Mouse (Mus musculus): ENCODE measurements around the gene Gm27027. TPM values are rescaled to one million over a fixed set of nuclear protein-coding genes. Genes with fewer than 3 reads are reported as not detected.

Gm27027 gene
- total RNA-seq, 2 experiments from 2014 or later, result not detected

DNA sequence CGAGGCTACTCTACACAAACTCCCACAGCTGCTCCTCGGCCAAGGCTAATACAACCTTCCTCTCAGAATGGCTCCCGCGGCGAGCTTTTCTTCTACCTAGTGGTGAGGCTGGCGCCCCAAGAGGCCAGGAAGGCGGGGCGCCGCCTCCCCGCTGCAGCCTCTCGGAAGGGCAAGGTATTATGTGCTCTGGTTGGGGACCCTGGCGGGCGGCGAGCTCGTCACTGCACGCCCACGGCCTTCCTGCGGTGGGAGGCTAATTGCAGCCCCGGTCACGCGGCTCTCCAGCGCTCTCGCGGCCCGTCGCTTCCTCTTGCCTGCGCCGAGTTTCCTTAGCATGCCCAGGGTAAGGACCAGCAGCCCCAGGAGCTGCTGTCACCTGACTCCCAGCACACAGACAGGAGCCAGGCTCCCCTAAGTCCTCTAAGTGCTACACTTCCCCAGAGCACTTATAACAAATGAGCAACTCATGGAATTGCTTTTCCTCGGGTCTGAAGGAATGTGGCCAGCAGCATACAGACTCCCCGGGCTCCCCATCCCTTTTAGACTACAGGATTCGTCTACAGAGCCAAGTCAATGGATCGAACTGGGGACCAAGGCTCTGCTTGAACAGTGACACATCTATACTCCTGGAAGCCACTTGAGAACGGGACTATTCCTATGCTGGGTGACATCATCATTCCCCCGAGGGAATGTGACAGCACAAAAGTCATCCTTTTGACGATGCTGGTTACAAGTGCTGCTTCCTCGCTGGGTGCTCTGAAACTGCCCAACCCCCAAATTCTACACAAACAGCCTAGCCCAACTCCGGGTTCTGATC, 19.5 kb downstream of the Gm27027 start:
- peak in 1 of 2 experiments; percentile 36 for DNase-seq (ENCODE audit: low spot score in 2 of 2)

DNA sequence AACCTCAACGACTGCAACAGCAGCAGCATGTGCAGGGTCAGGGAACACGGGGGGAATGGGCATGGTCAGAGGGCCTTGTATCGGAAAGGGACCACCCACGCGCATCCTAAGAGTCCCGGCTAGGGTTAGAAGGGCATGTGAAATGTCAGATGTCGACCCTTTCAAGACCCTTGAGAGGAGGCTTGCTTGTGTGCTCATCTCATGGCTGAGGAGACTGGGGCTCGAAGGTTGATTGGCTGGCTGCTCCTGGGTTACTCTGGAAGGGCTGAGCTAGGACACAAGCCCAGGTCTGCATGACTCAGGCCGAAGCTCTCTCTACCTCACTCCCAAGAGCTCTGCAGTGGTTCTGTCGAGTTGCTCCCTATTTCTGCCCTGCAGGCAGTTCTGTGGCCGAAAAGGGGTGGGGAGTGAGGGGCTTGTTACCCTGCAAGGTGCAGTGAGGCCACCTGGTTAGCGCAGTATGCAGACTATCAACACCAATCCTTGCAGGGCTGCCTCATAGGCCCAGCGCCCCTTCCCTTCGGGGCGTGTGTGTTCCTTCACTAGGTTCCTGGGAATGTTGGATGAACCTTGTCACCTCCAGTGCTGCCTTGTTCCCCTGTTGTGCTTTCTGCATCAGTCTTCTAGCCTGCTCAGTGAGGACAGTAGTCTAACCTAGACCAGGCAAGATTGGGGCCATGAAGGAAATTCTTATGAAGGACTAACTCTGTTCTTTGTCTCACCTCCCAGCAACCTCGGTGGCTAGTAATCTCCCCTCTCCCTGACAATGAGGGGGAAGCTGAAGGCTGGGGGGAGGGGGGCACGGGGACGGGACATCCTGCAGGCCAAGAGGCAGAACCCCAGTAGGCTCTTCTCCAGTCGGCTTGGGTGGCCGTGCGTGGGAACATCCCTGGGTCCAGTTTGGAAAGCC, 20.4 kb downstream of the Gm27027 start:
- DNase-seq (ENCODE audit: low spot score in 2 of 2), result no peak

DNA sequence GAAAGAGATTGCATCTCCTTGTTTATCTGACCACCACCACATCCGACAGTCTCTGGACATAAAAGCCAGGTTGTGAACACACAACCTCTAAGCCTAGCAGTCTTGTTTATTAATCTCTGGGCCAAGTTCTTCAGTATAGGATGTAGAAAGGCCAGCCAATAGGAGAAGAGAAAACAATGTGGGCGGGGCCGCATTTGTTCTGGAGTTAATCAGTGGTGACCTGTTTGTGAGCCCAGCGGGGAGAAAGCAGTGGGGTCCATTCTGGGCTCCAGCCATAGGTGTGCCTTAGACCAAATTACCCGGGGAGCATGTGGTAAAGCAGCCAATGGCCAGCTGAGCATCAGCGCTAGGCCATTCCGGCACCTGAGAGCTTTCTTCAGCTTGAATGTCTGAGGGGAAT, 21.1 kb downstream of the Gm27027 start:
- no peak for DNase-seq (ENCODE audit: low spot score in 2 of 2)

DNA sequence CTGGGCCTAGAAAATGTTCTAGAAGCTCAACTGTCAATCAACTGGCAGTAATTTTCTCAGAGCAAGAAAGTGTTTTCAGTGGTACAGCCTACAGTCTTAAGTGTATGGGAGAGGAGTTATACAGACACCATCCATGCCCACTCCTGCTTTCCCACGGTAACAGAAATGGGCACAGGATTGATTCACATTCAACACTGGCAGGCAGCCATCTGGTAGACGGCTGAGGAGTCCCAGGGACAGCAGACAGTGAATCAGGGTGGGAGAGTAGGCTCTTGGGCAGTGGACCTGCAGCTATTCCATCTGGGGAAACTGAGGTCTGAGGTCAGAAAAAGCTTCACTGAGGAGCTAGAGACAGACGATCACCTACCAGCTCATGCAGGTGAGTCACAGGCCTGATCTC, 24.5 kb downstream of the Gm27027 start:
- no peak for DNase-seq (ENCODE audit: low spot score in 2 of 2)

DNA sequence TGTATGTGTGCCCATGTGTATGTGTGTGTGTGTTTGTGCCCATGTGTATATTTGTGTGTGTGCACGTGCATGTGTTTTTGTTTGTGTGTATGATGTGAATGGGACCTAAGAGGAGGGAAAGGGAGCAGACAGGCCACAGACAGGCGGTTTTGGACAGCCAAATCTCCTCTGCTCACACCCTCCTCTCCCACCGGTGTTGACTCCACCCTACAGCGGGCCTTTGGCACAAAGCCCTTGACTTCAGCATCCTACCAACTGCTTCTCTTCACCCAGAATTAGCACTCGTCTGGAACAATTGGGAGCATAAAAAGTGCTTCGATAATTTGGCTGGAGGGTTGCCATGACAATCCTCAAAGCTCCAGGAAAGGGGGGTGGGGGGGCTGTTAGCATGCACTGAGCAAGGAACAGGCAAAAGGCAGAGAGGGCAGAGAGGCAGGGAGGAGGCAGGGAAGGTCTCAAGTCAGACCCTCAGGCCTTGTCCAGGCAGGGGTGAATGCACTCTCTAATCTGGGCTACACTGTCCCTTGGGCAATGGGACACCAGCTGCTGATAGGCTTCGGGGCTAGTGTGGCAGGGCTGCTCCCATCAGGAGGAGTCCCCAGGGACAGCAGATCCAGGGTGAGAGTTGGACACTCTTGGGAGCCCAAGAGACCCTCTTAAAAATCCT, 31.5 kb downstream of the Gm27027 start:
- peak; percentile 58 to 72 for DNase-seq (ENCODE audit: low spot score in 2 of 2)

DNA sequence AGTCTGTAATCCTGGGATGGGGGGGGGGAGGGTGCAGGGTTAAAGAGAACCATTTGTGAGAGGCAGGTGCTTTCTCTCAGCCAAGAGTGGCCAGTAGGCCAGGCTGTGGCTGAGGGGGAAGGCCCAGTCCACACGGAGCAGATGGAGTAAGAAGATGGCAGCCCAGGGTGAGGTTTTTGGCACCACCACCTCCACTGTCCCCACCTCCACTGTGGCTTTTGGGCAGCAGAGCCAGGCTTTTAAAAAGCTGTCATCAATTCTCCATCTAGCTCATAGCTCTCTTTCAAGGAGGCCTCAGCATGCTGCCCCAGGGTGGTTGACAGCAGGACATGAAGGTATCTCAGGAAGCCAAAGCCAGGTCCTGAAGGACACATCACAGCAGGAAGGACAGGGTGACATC, 32.4 kb downstream of the Gm27027 start:
- no peak for DNase-seq (ENCODE audit: low spot score in 2 of 2)

DNA sequence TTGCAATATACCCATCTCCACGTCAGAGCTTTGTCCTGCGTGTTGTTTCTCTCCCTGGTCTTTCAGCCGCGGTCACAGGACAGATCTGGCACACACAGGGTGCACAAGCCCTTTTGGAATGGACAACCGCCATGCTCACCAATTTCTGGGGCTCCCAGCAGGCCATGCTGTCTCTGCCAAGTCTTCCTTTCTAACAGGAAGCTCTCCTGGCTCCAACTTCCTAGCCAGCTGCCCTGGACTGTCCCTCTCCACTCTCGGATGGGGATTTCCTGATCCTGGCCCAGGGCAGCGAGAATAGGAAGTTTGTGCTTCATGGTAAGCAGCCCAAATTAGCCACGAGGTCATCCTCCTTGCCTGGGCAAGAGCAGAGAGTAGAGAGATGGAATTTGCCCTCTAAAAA, 34.4 kb downstream of the Gm27027 start:
- peak in 1 of 2 experiments; percentile 41 for DNase-seq (ENCODE audit: low spot score in 2 of 2)

DNA sequence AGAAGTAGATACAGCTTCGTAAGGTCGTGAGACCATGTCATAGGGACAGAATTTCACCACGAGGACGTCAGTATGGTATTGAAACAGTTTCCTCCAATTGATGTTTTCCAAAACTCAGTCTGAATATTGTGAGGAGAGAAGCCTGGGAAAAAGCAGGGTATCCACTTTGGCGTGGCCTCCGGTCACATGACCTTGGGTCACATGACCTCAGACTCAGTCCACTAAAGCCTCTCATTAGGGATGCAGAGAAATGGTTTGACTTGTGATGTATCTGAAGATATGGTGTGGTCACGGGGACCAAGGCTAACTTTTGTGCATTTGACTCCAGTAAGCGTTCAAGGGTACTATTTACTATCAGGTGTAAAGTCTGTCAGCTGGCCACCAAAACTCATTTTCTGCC, 36.8 kb downstream of the Gm27027 start:
- no peak for DNase-seq (ENCODE audit: low spot score in 2 of 2)

DNA sequence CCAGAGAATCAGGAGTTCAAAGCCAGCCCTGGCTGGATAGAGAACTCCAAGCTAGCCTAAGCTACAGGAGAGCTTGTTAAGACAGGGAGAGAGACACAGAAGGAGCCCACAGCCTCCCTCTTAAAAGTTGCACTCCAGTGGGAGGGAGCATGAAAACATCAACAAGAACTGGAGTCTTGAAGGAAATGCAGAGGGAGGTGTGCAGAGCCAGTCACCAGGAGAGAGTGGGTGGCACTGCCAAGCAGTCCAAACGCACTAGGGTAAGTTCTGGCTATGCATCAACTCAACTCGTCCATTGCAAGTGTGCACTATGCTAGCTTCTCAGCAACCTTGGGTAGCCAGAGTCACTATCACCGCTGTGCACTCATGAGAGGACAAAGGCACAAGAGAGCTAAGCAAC, 37.9 kb downstream of the Gm27027 start:
- DNase-seq (ENCODE audit: low spot score in 2 of 2), result no peak

DNA sequence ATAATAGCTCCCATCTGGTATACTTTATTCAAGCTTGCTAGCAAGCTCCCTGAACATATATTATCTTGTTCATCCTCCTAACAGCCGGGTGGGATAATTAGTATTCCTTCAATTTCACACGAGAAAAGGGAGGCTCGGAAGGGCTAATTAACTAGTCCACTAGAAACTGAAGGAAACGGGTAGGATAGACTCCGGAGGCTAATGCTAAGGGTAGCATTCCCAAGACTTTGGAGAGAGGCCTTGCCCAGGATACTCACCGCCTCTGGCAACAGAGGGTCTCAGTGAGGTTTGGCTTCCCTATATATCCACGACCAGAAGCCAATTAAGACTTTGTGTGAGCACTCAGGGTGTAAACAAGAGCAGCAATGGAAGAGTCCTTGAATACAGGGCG, 38.4 kb downstream of the Gm27027 start:
- DNase-seq (ENCODE audit: low spot score in 2 of 2), result no peak

DNA sequence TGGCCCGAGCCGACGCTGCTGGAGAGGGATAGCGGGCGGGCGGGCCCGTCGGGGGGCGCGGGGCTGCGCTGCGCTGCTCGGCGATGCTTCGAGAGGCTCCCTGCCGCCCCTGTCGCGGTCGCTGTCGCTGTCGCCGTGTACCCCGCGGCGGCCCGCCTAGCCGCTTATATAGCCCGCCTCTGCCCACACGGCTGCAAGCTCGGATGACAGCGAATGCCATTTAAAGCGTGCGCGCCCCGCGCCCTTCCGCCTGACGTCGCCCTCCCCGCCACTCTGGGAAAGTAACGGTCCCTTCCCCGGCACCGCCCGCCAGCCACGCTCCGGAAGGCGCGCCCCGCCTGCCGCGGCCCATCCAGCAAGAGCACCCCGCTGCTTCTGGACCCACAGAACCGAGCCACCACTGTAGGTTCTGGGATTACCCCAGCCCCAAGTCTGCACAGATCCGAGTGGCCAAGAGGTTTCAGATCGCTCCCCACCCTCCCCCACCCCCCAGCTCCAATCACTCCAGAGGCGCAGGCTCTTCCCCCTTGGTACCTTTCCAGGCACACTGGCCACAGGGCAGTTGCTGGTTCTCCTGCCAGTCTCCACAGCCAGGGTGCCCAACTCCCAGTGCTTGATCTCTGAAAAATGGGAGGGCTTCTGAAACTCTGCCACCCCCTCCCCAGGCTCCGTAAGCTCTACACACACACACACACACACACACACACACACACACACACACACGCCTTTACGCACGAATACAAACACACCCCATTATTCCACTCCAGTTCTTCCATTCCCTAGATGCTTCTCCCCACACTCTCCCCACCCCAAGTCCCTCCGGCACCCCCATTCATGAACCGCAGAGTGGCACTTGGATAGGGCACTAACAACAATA, 39.0 kb downstream of the Gm27027 start, which contains the start of gene Gm13889:
Gene Gm13889, minus strand, starts transcription at position 294 of the 877 bp plus-strand sequence.
- DNase-seq (ENCODE audit: low spot score in 2 of 2), result peak; percentile 83 to 88

DNA sequence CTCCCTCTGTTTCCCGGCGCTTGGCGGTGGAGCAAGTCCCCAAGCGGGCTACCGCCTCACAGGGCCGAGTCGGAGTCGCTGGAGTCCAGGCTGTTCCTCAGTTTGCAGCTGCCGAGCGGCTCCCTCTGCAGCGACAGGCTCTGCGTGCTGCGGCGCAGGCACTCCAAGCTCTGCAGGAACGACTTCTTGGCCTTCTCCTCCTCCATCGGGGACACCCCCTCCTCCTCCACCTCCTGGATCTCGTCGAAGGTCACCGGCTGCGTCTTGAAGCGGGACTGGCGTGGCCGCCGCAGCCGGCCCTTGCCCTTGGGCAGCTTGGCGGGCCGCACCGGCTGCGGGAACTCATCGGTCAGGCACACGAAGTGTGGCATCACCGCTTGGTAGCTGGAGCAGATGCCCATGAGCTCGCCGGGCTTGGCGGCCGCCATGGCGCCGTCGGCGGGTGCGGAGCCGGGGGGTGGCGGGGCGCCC, 39.8 kb downstream of the Gm27027 start:
- DNase-seq (ENCODE audit: low spot score in 2 of 2), result peak; percentile 43 to 70

DNA sequence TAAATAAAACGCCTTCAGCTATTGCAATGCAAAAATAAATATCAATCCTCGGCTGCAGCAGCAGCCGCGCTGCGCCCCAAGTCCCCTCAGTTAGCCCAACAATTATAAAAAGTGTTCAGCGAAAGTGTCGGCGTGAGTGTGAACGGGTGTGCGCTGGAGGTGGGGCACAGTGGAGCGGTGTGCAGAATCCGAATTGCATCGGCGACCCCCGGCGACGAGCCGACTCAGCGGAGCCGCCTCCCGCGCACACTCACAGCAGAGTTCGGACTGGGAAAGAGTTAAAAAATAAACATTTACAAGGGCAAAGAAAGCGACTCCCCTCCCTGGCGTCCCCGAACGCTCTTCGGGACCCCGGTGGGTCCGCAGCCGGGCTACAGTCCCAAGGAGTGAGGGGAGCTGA, 40.3 kb downstream of the Gm27027 start:
- DNase-seq (ENCODE audit: low spot score in 2 of 2), result no peak

DNA sequence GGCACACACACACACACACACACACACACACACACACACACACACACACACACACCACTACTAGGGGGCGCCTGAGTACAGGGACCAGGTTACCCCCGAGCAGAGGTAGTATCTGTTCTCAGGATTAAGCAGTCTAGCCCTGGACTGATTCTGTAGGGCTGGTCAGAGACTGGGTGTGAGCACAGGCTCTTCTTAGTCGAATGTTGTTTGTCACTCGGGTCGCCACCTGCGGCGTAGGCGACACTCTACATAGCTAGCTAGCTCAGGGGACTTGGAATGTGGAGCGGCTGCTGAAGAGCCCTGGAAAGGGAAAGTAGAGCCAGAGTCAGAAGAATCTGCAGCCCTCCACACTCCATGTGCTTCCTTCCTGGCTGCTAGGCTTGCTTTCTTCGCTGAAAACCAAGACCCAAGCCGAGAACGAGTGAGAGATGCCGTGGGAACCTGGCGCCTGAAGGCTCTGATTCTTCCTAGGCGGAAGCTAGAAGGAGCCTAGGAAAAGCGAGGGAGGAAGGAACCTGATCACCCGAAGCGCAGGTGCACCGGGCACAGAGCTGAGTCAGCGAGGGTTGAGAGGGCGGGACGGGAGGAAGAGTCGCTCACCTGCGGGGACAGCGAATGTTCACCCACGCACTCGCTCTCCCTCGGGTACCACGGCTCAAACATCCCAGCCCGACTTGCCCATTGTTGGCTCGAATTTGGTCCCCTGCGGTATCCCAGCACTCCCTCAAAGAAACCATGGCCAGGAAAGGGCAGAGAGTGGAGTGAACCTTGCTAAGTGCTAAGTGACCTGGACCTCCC, 41.2 kb downstream of the Gm27027 start:
- peak in 1 of 2 experiments; percentile 28 for DNase-seq (ENCODE audit: low spot score in 2 of 2)

DNA sequence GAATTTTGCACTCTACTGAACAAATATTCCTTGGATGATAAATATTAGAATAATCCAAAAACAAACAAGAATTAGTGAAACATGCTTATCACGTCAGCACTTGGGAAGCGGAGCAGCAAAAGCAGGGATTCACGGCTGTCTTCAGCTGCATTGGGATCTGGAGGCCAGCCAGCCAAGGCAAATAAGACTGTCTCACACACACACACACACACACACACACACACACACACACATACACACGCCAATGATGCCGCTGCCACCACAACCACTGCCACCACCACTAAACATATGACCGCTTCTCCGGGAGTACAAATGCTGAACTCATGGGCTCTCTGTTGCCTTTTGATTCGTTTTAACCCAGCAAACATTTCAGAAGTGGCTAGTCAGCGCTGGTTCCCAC, 42.4 kb downstream of the Gm27027 start:
- DNase-seq (ENCODE audit: low spot score in 2 of 2), result no peak

DNA sequence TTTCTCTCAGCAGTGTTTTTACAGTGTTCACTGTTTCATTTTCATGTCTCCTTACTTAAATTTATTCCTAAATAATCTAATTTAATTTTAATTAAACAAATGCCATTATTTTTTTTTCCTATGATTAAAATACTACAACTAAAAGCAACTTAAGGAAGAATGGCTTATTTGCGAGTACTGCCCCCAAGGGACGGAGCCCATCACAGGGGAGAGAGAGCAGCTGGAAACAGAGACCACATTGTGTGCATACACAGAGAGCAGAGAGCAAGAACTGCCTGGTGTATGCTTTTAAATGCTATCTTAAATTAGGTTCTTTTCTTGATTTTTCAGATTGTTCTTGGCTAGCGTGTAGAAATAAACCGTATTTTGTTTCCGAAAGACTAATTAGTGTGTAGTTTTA, 49.2 kb downstream of the Gm27027 start:
- DNase-seq (ENCODE audit: low spot score in 2 of 2), result no peak

DNA sequence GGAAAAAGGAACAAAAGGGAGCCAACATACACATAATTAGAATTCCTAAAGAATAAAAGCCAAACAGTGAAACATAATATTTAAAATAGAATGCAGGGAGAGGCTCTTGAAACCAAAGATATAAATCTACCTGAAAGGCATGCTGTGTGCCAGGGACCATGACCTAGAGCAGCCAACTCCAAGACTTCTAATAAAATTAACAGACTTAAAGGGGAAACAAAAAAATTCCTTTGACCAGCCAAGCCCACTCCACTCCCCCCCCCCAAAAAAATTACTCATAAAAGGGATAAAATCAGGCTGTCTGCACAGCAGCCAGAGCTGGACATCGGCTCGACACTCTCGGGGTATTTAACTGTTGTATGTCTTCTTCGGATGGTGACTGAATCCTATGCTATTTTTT, 51.3 kb downstream of the Gm27027 start:
- DNase-seq (ENCODE audit: low spot score in 2 of 2), result no peak

DNA sequence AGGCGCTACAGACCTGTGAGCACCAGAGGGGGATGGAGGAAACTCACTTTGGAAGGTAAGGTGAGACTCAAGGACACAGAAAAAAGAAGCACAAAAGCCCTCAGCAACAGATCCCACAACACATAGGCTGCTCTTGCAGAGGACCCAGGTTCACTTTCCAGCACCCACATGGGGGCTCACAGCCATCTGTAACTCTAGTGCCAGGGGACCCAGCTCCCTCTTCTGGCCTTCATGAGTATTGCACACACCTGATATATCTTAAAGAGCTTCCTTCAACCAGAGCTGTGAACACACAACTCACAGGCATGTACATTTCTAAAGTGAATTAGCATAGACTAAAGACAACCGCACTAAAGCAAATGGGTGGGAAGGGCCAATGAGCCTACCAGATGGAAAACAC, 52.1 kb downstream of the Gm27027 start:
- DNase-seq (ENCODE audit: low spot score in 2 of 2), result no peak

DNA sequence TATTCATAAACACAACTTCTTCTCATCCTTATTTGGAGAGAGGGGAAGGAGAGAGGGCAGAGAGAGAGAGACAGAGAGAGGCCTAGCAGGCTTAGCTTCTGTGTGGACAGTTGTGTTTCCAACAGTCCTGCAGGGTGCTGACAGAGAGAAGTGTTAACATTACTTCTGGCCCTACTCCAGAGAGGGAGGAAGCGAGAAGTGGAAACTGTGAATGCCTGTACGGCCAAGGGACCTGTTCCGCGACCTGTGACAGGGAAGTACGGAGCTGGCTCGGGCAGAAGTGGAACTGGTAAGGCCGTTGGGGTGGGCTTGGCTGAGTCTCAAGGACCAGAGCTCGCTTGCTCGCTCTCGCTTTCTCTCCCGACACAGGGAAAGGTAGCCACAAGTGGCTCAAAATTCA, 54.5 kb downstream of the Gm27027 start:
- DNase-seq (ENCODE audit: low spot score in 2 of 2), result peak in 1 of 2 experiments; percentile 31

DNA sequence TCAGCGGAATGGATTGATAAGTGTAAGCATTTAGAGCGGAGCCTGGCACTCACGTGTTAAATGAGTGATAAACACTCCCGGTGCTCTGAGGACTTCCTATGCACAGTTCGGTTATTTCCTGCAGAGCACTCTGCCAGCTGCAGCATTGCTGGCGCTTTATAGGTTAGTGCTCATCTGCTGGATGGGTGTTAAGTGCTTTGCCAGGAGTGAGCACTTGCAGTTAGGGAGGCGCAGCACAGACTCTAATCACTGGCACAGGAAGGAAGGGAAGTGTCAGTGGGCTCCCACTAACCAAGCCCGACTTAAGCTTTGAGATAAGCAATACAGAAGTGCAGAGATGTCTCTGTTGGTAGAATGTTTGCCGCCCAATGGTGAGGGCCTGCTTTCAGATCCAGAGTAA, 57.6 kb downstream of the Gm27027 start:
- DNase-seq (ENCODE audit: low spot score in 2 of 2), result no peak
